Mouse (Mus musculus) spleen, adult 2 months (tissue): ENCODE results near the gene Tars2. TPM values are rescaled to one million over a fixed set of nuclear protein-coding genes. Genes with fewer than 3 reads are reported as not detected.

Source experiments
- DNase-seq, 2 experiments: peaks; one replicate each; pipeline versions ENCODE4 v3.0.0 to v3.0.0-alpha.2; 2012 to 2021; ENCODE audit warnings: low spot score in 2 of 2, low read depth in 1 of 2
- H3K27ac ChIP-seq: fragments of 200-500 bp; 2 replicates; pipeline ENCODE4 v1.5.1; 2012; ENCODE audit warnings: low read length, inconsistent platforms; ENCODE audit not compliant: insufficient read depth
- H3K27me3 ChIP-seq: fragments of 200-500 bp; 2 replicates; pipeline ENCODE4 v1.6.1; 2012; ENCODE audit warnings: mild to moderate bottlenecking, moderate library complexity, low read length, inconsistent platforms; ENCODE audit not compliant: control insufficient read depth, insufficient read depth
- H3K36me3 ChIP-seq: fragments of 200-500 bp; 2 replicates; pipeline ENCODE4 v1.6.1; 2012; ENCODE audit warnings: mild to moderate bottlenecking, low read length, inconsistent platforms; ENCODE audit not compliant: control insufficient read depth, insufficient read depth
- H3K4me1 ChIP-seq: fragments of 200-500 bp; 2 replicates; pipeline ENCODE4 v1.6.1; 2011; ENCODE audit warnings: inconsistent platforms; ENCODE audit not compliant: control insufficient read depth, insufficient read depth, insufficient read length
- H3K4me3 ChIP-seq: fragments of 200-500 bp; 2 replicates; pipeline ENCODE4 v1.5.1; 2011; ENCODE audit warnings: mild to moderate bottlenecking, inconsistent platforms; ENCODE audit not compliant: insufficient read depth, insufficient read length; ENCODE audit errors: extremely low read depth
- CTCF ChIP-seq: fragments of 200-500 bp; IDR thresholded peaks from 2 replicates; pipeline ENCODE4 v1.5.1; 2011; ENCODE audit warnings: mild to moderate bottlenecking, inconsistent platforms; ENCODE audit not compliant: insufficient read depth, insufficient read length, insufficient replicate concordance; ENCODE audit errors: extremely low read depth
- POLR2A ChIP-seq: fragments of 200-500 bp; IDR thresholded peaks from 2 replicates; pipeline ENCODE4 v1.6.1; 2011; ENCODE audit warnings: low read depth, low read length, inconsistent platforms
- WGBS: fragments of 180-500 bp; shearing (Covaris S2); methylation state at CpG from one replicate; pipeline ENCODE4 v1.1.7; 2018; 5-methylcytosine and 5-hydroxymethylcytosine counted together
- polyA plus RNA-seq: library from polyadenylated mRNA; depleted of rRNA; stranded (reverse); fragments of >200 nt; gene quantifications from 2 replicates; pipeline ENCODE4 v1.2.3, GENCODE M21; 2012

The Tars2 gene
- polyA plus RNA-seq, 1 experiment: 29.5 TPM

- 92% methylated on average over 7 of the region's 7 CpGs for WGBS
- Histone ChIP-seq H3K36me3 (peaks cover 5% of the 10 kb centered on the region; the same call in 1 of the 2 replicates), H3K27me3 (no peaks in the 10 kb centered on the region), H3K4me3 (no peak overlapping the region), H3K27ac (no peak overlapping the region), H3K4me1 (no peaks in the 10 kb centered on the region)
- no peak for DNase-seq
- TF ChIP-seq CTCF (no peak), POLR2A (no peak)
Measured at GRCm38 (mm10) chr3:95730431-95730830, 29.6 kb downstream of the Tars2 start.

- TF ChIP-seq POLR2A (no peak), CTCF (no peak)
- H3K4me1 ChIP-seq: no peaks in the 10 kb centered on the region
- H3K4me3 ChIP-seq: no peak overlapping the region
- peaks cover 1% of the 10 kb centered on the region; the same call in 1 of the 2 replicates for H3K36me3 ChIP-seq
- no peaks in the 10 kb centered on the region for H3K27me3 ChIP-seq
- H3K27ac ChIP-seq: no peak overlapping the region; the same call in 1 of the 2 replicates
- WGBS: 91% methylated on average over 2 of the region's 2 CpGs
- no peak for DNase-seq
Measured at GRCm38 (mm10) chr3:95728906-95729305, 31.1 kb downstream of the Tars2 start.

- no peaks in the 10 kb centered on the region for H3K36me3 ChIP-seq
- no peak for TF ChIP-seq CTCF
- TF ChIP-seq POLR2A: no peak
- no peaks in the 10 kb centered on the region for H3K4me1 ChIP-seq
- no peak overlapping the region for H3K4me3 ChIP-seq
- WGBS: 78% methylated on average over 7 of the region's 7 CpGs
- no peaks in the 10 kb centered on the region for H3K27me3 ChIP-seq
- H3K27ac ChIP-seq: no peak overlapping the region
- DNase-seq: no peak
Measured at GRCm38 (mm10) chr3:95726696-95727358, 33.2 kb downstream of the Tars2 start.

GRCm38 (mm10) chr3:95725863-95726262, 34.1 kb downstream of the Tars2 start:
- no peaks in the 10 kb centered on the region for H3K4me1 ChIP-seq
- DNase-seq: no peak
- 87% methylated on average over 7 of the region's 7 CpGs for WGBS

GRCm38 (mm10) chr3:95722386-95722785, 37.6 kb downstream of the Tars2 start:
- TF ChIP-seq CTCF: no peak
- TF ChIP-seq POLR2A: no peak
- Histone ChIP-seq H3K4me1 (no peaks in the 10 kb centered on the region), H3K4me3 (no peak overlapping the region), H3K27ac (no peak overlapping the region), H3K27me3 (no peaks in the 10 kb centered on the region), H3K36me3 (no peaks in the 10 kb centered on the region)
- 69% methylated on average over 3 of the region's 3 CpGs for WGBS
- DNase-seq: no peak

More at GRCm38 (mm10) chr3:95725863-95726262, 34.1 kb downstream of the Tars2 start:
- H3K4me3 ChIP-seq: no peak overlapping the region
- no peak overlapping the region for H3K27ac ChIP-seq
- H3K27me3 ChIP-seq: no peaks in the 10 kb centered on the region
- H3K36me3 ChIP-seq: no peaks in the 10 kb centered on the region
- TF ChIP-seq CTCF (no peak), POLR2A (no peak)

- Histone ChIP-seq H3K4me1 (no peaks in the 10 kb centered on the region), H3K36me3 (no peaks in the 10 kb centered on the region), H3K27ac (no peak overlapping the region), H3K27me3 (no peaks in the 10 kb centered on the region), H3K4me3 (no peak overlapping the region)
- 95% methylated on average over 2 of the region's 2 CpGs for WGBS
- no peak for DNase-seq
- no peak for TF ChIP-seq CTCF
Measured at GRCm38 (mm10) chr3:95718153-95718552, 41.9 kb downstream of the Tars2 start.

- Histone ChIP-seq H3K4me3 (no peak overlapping the region), H3K36me3 (no peaks in the 10 kb centered on the region), H3K27me3 (no peaks in the 10 kb centered on the region), H3K4me1 (no peaks in the 10 kb centered on the region), H3K27ac (no peak overlapping the region)
- 41% methylated on average over 1 of the region's 1 CpGs for WGBS
- DNase-seq: no peak
- no peak for TF ChIP-seq POLR2A
- TF ChIP-seq CTCF: no peak
Measured at GRCm38 (mm10) chr3:95716075-95716474, 43.9 kb downstream of the Tars2 start.
